Mouse (Mus musculus) megakaryocyte, adult 5-6 weeks (primary cell): ENCODE measurements around the gene Pex3. TPM values are rescaled to one million over a fixed set of nuclear protein-coding genes. Genes with fewer than 3 reads are reported as not detected.

Experiments
- ATAC-seq: 2 replicates; pipeline ENCODE4 v1.8.0; 2016; ENCODE audit warnings: mild to moderate bottlenecking, inconsistent platforms; ENCODE audit not compliant: poor library complexity, severe bottlenecking
- total RNA-seq, 2 experiments: library from RNA; stranded (forward) in 1 of 2; stranded (reverse) in 1 of 2; fragments of 153-499, 151-499 nt in 1 of 2; fragments of 221-1000, 200-1000 nt in 1 of 2; gene quantifications; 2 replicates each; pipeline versions ENCODE4 v1.2.3 to v1.2.4; 2015 to 2017

Gene Pex3
- total RNA-seq (2015), result 38.1 and 38.8 TPM in 2 replicates
- total RNA-seq (2017), result 23.7 and 25.5 TPM in 2 replicates

GRCm38 (mm10) chr10:13552646-13553497, at the start of gene Pex3, which contains the start of gene Adat2:
Pex3 (minus strand) TSS chr10:13553142.
Adat2 (plus strand) TSS chr10:13552894.
- ATAC-seq, result peak; percentile 99

GRCm38 (mm10) chr10:13600926-13601325, 48.0 kb upstream of the Pex3 start:
- no peak for ATAC-seq

GRCm38 (mm10) chr10:13597491-13597890, 44.5 kb upstream of the Pex3 start:
- ATAC-seq, result no peak

- ATAC-seq, result no peak
Measured at GRCm38 (mm10) chr10:13596866-13597265, 43.9 kb upstream of the Pex3 start.

GRCm38 (mm10) chr10:13596073-13596472, 43.1 kb upstream of the Pex3 start:
- ATAC-seq, result no peak

GRCm38 (mm10) chr10:13593529-13593928, 40.6 kb upstream of the Pex3 start:
- no peak for ATAC-seq

- no peak for ATAC-seq
Measured at GRCm38 (mm10) chr10:13592196-13592595, 39.3 kb upstream of the Pex3 start.

GRCm38 (mm10) chr10:13587914-13588313, 35.0 kb upstream of the Pex3 start:
- no peak for ATAC-seq

- ATAC-seq, result no peak
Measured at GRCm38 (mm10) chr10:13577123-13577522, 24.2 kb upstream of the Pex3 start.

GRCm38 (mm10) chr10:13572410-13572809, 19.5 kb upstream of the Pex3 start:
- ATAC-seq, result no peak

- ATAC-seq, result no peak
Measured at GRCm38 (mm10) chr10:13572003-13572402, 19.1 kb upstream of the Pex3 start.

GRCm38 (mm10) chr10:13570697-13571538, 18.0 kb upstream of the Pex3 start:
- no peak for ATAC-seq

- ATAC-seq, result no peak
Measured at GRCm38 (mm10) chr10:13569818-13570217, 16.9 kb upstream of the Pex3 start.

GRCm38 (mm10) chr10:13566393-13566792, 13.5 kb upstream of the Pex3 start:
- no peak for ATAC-seq

GRCm38 (mm10) chr10:13565080-13565448, 12.1 kb upstream of the Pex3 start:
- no peak for ATAC-seq

- peak; percentile 72 for ATAC-seq
Measured at GRCm38 (mm10) chr10:13564364-13565079, 11.6 kb upstream of the Pex3 start.

- ATAC-seq, result peak; percentile 93
Measured at GRCm38 (mm10) chr10:13560014-13560674, 7.2 kb upstream of the Pex3 start.

GRCm38 (mm10) chr10:13554316-13554715, 1.4 kb upstream of the Pex3 start:
- ATAC-seq, result no peak

GRCm38 (mm10) chr10:13553498-13553985, 600 bp upstream of the Pex3 start:
- peak; percentile 7; the same call in 1 of the 2 replicates for ATAC-seq

GRCm38 (mm10) chr10:13541721-13542120, 11.2 kb downstream of the Pex3 start:
- ATAC-seq, result no peak
